Mouse (Mus musculus): ENCODE measurements around the gene Mrc2.

- TF ChIP-seq CTCF (conservative IDR thresholded peaks at IDR 0.05; ENCODE audit: insufficient read depth, insufficient read length, low read depth, low read length) = no peak
- no peak for TF ChIP-seq POLR2A (IDR thresholded peaks at IDR 0.05; ENCODE audit: low read depth, low read length)
Observed at GRCm38 (mm10) chr11:105385266-105385665, 92.8 kb downstream of the Mrc2 start.
